Mouse (Mus musculus) thymus, postnatal 4 days (tissue): ENCODE data around the gene Ttll3.

ENCODE experiments used
- DNase-seq: peaks from one replicate; pipeline ENCODE4 v3.0.0; 2021

Ttll3 gene

DNA sequence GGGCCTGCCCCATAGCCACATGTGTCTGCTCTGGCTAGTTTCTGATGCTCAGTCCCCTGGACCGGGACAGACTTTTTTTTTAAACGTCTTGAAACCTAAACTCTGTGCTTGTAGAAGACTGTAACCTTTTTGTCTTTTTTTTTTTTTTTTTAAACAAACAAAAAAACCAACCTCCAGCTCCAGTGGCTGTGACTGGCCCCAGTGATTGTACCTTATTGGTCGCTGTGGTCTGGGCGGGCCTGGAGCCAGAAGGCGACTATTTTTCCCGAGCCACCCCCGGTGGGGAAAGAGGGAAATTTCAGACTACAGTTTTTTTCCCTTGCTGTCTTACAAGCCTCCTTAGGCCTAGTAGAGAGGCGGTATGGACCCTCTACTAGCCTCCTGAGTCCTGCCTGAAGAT is at the start of gene Ttll3:
TSS of gene Ttll3 (plus strand) at position 301 of the 400 bp plus-strand sequence.
- DNase-seq, result no peak

DNA sequence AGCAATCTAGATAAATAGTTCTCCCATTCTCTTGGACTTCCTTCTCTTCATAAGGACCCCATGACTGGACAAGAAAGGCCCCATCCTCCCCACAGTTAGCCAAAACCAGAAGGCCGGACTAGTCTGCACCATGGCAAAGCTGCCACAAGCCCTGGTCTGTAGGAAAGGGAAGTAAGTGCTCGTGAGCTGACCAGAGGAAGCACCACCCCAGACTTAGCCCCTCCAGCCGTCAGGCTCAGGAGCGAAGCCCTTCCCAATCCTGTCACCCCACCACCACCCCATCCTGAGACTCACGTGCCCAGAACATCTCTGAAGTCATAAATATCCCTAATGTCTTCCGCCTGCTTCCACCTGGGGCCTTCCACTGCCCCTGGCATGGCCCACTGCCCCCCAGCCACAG is 47.5 kb upstream of the Ttll3 start:
- DNase-seq, result no peak

DNA sequence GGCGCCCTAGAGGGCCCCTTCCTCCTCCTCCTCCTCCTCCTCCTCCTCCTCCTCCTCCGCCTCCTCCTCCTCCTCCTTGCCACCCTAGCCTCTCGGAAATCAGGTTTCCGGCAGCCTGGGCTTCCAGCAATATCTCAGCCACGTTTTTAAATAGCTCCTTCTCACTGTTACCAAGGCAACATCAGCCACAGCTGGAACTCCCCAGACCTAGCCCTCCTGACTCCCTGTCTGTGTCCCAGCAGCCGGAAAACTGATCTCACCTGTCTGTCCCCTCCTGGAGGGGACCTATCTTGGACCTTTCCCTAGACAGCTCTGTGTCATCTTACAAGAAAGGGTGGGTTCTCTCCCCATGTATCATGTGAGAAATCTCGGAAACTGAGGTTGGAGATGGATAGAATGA is 46.8 kb upstream of the Ttll3 start:
- DNase-seq, result no peak

DNA sequence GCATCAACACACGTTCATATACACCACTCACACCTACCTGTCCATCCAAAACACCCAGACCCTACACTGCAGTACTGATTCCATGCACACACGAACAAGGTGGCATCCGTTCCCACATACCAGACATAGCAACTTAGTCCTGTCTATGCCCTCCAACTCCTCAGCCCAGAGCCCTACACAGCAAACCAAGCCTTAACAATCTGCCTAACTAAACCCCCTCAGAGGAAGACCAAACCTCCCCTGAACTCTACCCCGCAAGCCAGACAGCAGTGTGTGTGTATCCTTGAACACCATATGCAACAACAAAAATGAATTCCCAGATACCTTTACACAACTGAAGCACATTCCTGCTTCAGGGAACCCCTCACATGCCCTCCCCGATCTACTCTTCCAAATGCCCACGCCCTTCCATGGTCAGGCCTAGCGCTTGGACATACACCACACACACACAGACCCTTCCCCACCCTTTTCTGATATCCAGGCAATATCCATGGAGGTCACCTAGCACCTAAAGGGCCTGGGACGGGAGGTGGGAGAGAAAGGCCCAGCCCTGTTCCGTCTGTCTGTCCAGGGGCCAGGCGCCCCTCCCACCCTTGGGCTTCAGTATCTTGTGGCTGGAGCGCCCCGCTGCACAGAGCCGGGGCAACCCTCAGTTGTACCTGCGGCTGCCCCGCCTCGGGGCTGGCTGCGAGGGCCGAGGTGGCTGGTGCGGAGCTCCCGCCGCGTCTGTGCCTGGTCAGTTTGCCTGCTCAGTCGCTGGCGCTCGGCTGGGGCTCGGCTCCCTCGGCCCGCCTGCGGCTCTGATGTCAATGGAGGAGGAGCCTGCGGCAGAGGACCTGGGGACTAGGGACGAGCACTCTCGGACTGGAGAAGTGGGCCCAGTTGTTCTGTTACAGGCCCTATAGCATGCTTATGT is 45.6 kb upstream of the Ttll3 start, which contains the start of gene Camk1:
TSS of gene Camk1 (minus strand) at position 808 of the 916 bp plus-strand sequence.
- DNase-seq, result peak; percentile 42

DNA sequence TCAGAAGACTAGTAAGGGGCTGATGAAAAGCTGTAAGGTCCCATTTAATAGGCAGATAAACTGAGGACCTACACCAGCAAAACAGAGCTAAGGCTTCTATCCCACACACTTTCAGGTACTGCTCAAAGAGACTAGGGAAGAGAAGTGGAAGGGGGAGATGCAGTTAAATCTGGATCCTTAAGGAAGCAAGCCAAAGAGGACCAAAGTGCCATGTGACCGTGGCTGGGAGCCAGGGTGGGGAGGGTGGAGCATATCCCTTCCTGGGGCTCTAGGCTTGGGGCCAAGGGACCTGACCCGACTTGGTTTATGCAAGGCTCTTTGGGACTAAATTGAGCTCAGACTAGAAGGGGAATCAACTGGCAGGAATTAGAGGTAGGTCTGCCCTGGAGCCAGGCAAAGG is 44.7 kb upstream of the Ttll3 start:
- DNase-seq, result no peak

DNA sequence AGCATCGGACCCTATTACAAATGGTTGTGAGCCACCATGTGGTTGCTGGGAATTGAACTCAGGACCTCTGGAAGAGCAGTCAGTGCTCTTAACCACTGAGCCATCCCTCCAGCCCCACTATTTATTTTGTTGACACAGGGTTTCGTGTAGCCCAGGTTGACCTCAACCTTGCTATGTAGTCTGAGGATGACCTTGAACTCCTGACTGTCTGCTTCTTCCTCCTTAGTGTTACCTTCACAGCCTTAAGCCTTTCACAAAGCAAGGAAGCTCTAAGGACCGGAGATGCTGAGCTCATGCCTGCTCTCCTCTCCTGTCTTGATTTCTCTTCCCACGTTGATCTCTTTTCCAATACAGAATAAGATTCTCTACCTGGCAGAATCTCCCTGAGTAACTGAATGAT is 42.2 kb upstream of the Ttll3 start:
- no peak for DNase-seq

DNA sequence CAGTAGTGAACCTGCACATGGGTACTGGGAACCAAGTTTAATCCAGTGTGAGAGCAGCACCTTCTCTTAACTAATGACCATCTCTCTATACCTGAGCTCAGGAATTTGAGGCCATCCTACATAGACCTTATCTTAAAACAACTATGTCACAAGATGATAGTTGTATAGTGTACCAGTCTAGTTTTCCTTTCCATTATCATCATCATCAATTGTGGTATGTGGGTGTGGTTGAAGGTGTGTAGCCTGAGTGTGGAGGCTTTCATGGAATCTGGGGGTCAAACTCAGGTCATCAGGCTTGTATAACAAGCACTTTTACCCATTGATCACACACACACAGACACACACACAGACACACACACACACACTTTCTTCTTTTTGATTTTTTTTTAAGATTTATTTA is 38.5 kb upstream of the Ttll3 start:
- DNase-seq, result no peak

DNA sequence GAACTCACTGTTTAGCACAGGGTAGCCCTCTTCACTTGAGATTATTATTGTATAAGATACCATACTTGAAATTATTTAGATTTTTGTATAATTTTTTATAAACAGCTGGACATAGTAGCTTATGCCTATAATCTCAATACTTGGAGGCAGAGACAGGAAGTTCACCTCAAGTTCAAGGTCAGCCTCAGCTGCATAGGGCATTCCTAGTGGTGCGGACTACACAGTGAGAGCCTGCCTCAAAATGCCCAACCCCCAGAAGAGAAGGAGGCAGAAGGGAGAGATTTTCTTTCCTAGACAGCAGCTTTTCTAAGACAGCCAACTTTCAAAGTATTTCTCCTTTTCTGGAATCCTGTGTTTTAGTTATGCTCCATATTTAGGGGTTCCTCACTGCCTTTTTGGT is 37.9 kb upstream of the Ttll3 start:
- no peak for DNase-seq

DNA sequence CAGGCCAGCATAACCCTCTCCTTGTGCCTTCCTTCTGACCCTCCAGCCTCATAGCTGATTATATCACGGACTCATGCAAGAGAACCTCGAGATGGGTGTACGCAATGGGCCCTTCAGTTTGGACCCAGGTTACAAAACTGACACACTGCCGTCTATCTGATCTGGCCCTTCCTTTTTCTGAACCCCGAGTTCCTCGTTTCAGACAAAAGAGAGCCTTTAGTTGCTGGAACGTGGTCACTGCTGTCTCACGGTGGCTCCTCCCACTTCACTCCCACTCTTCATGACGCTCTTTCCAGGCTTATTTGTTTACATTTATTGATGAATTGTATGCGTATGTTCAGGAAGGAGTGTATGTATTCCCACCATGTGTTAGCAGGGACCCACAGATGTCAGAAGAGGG is 37.4 kb upstream of the Ttll3 start:
- DNase-seq, result no peak

DNA sequence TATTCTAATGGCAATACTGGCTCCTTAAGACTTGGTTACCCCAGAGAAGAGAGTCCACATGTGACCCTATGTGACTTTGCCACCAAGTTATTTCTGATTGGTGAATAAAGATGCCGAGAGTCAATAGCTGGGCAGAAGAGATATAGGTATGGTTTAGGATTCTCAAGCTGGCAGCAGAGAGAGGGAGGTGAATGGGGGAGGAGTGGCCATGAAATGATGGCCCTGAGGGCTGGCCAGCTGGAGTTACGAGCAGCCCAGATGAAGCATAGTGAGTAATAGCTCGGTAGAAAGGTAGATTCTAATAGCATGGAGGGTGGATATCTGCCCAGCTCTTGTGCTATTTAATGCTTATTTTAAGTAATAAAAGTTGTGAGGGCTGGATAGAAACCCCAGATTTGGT is 36.2 kb upstream of the Ttll3 start:
- DNase-seq, result no peak

DNA sequence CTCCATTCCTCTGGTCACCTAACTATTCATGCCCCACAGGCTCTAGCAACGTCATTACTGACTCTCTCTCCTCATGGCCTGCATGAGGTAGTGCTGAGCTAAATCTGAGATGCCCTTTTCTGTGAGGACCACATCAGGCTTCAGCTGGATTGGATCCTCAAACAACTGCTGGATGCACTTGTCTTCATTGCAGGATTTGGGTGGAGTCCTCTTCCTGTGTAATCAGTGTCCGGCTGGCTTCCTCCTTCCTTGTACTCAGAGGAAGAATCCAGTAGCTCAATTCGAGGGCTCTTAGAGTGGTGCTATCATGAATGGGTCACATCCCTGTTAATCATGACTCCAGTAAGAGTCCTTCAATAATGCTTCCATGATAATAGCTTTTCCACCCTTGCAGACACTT is 35.4 kb upstream of the Ttll3 start:
- DNase-seq, result no peak

DNA sequence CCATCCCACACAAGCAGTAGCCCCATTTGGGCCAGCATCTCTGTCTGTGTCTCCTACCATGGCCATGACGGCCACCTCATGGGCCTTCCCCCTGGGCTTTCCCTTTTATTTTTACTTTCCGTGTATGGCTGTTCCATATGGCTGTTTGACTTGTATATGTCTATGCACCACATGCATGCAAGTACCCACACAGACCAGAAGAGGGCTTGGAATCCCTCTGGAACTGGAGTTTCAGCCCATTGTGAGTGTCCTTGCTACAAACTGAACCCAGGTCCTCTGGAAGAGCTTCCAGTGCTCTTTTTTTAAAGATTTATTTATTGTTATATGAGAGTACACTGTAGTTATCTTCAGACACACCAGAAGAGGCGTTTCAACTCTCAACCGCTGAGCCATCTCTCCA is 27.6 kb upstream of the Ttll3 start:
- no peak for DNase-seq

DNA sequence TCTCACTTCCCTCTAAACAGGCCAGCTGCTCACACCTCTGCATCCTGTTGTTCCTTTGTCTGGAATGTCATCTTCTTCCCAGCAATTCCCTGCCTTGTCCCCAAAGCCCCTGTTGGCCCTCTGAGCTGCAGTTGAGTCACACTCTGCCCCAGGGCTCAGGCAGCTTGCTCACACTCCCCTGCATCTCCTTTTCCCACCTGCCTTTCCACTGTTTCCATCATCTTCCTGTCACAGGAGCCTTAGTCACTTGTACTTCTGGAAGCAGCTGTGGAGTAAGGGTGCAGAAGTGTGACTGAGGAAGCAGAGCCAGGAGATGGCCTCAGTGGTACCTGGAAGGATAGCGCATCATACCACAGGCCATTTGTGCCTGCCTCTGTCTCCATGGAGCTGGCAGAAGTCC is 26.8 kb upstream of the Ttll3 start:
- DNase-seq, result no peak

DNA sequence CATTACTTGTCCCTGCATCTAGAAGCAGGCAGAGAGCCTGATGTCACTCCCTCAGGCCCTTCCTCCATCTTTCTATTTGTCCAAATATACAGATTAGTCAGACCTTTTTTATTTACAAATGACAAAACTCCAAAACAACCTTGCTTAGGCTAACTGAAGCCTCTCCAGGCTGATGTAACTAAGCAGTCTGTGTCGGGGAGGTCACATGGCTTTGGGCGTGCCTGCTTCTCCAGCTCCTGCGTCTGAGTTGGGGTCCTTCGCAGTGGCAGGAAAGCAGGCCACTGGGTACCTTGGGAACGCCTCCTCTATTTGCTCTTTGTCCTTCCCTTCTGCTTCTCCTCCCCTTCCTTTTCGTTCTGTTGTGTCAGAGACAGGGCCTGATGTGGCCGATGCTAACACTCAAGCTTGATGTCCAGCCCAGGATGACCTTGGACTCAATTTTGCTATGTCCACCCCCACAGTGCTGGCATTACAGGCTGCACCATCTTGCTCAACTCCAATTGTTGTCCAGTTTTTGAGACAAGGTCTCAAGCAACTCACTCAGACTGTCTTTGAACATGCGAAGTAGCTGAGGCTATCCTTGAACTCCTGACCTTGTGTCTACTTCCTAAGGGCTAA is 24.4 kb upstream of the Ttll3 start:
- no peak for DNase-seq

DNA sequence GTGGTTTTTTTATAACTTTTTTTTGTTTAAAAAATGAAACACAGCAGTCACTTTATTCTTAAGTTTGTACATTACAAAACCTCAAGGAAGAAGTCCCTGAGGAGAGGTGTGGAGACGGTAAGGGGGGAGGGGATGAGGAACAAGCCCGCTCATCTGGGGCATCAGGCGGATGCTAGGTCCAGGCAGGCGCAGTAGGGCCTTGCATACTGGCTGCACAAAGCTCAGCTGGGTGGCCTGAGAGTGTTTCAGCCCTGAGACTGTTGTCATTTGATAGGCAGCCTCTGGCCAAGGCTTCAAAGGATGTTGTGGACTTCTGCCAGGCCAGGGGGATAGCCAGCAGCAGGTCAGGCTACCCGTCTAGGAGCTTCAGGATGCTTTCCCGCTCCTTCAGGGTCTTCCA is 22.4 kb upstream of the Ttll3 start:
- DNase-seq, result no peak

DNA sequence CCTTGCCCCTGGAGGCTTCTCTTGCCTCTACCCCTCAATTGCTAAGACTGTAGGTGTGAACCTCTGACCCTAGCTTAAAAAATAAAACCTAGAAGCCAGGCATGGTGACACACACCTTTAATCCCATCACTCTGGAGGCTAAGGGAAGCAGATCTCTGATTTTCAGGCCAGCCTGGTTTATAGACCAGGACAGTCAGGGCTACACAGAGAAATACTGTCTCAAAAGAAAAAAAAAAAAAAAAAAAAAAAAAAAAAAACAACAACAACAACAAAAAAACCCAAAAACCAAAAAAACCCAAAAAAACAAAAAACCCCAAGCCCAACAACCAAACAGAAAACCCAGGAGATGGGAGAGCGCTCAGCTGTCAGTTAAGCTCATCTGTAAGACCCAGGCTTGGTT is 21.5 kb upstream of the Ttll3 start:
- DNase-seq, result no peak

DNA sequence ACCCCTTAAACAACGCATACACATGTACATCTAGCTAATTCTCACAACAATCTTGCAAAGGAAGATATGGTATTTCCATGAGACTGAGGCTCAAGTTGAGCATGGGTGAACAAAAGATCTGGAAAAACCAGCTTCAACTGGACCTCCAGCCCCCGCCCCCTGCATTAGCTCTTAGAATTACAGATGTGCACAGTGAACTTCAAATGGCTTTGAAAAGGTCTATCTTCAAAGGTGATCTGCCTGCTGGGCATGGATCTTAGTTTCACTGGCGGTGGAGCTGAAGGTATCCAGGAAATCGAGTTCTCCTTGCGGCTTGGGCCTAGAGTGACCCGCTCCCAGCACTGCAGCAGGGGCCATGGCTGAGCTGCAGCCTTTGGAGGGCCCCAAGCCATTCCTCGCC is 20.9 kb upstream of the Ttll3 start:
- DNase-seq, result no peak

DNA sequence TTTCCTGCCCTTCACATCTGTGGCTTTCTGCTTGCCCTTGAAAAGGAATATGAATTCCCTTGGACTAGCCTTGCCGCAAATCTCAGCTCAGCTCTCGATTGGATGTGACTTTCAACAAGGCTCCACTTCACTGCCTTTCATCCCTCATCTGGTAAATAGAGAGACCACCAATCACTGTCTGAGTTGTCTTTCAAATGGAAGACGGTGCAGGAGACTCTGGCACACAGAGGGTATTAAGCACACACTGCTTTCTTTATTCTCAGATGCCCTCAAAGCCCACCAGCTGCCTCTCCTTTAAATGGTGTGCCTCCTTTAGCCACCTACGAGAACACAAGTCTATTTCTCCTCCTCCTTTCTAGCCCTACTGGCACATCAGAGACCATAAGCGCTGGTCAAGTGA is 20.5 kb upstream of the Ttll3 start:
- DNase-seq, result no peak

DNA sequence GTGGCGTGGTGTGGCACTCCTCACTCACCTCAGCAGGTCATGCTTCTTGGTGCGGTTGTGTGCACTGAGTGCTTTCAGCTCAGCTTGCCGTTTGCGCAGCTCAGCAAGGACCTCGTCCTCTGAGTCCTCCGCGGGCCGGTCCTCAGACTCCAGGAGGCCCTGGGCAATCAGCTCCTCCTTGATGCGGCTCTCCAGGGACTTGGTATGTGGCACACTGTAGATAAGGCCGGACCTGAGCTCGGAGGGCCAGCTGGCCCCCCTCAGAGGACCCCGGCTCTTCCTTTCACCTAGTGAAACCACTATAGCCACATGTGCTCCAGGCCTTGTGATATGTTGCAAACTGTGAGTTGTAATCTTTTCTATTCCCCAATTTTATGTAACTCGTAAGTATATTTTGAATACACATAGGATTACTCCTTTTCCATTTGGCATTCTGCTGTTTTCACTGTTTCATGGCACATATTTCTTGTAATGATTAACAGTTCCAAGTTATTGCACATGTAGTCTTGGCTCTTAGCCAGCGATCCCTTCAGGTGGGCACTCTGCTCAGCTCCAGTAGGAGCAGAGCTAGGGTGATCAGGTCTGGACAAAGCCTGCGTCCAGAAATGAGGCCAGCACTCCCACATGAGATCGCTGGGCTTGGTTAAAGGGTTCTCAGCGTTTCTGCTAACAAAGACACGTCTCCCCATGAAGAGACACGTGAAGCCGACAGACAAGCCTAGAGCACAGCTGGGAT is 18.7 kb upstream of the Ttll3 start:
- no peak for DNase-seq

DNA sequence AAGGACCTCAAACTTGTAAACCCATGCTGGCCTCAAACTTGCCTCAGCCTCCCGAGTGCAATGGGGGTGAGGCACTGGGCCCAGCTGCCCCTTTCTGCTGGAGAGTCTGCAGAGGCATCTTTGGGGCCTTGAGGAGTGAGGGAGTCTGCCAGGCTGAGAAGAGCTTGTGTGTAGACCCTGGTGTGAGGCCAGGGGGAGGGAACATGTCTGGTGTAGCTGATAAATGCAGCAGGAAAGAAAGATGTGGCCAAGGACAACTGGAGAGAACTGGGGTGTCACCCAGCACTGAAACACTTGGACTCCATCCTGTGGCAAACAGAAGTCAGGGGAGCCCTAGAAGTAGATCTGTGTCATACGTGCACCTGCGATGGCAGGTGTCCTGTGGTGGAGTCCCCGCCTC is 15.6 kb upstream of the Ttll3 start:
- DNase-seq, result peak; percentile 43

DNA sequence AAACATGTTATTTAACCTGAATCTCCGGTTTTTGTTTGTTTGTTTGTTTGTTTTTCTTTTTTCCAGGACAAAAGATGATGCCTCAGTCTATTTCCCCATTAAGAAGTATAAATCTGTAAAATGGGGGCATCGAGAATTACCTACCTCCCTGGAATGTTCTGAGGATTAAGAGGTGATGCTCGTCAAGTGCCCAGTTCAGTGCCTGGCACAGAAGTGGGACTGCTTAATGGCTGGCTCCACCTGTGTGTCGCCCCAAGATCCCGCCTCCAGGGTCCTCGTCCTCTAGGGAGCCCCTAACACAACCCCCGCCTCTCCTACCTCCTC is 11.9 kb upstream of the Ttll3 start:
- DNase-seq, result no peak

DNA sequence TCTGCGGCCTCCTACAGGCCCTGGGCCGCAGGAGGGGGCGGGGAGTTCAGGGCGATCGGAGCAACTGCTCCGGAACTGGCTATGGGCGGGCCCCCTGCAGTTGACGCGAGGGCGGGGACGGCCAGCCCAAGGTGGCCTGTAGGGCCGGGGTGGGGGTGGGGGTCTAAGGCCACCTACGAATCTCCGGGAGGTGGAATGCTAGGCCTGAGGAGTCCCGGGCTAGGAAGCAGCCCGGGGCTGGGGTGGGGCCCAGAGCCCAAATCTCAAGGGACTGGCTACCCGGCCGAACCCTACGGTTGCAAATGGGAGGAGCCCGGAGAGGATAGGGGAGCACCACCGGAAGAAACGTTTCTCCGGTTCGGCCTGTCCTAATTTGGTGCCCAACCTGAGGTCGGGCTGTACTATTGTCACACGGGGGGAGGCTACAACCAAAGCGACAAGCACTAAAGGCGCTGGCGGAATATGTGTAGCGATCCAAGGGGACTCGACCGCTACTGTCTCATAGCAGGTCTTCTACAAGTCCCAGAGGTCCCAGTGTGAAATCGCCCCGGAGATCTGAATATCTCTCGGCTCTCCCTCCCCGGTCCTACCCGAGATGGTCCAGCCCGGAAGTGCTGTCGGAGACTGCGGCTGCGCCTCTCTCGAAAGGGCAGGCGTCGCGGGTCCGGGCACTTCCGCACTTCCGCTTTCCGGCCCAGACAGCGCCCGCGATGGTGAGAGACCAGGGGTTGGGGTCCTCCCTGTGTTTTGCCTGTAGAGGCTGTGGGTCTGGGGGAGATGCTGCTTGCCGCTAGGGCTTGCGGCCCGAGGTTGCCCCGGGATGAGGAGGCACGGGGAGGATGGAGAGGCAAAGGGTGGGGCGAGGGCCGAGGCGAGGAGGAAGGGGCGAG is 11.3 kb upstream of the Ttll3 start, which contains the start of the genes Tada3 and Arpc4:
TSS of gene Tada3 (minus strand) at position 388 of the 890 bp plus-strand sequence.
TSS of gene Arpc4 (plus strand) at position 620 of the 890 bp plus-strand sequence.
- DNase-seq, result peak; percentile 93

DNA sequence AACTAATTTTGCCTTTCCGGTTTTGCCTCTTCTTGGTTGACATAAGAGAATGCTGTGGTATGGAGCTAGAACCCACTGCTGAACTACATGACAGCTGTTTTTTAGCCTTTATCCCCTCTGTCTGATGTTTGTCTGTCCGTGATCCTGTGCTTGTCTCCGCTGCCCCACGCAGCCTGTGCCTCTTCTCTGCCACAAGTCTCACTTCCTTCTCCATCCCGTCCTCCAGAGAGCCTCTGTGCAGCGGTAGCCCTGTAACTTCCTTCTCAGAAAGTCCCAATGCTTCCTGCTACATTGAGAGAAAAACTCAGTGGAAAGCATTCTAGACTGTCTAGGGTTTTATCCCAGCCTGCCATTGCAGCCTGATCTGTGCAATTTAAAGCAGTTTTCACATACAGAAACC is 9.8 kb upstream of the Ttll3 start:
- no peak for DNase-seq
